Mouse (Mus musculus): ENCODE measurements at regions not wholly inside any gene's neighbourhood (a gene's known extent, or its start where the extent isn't known, plus 50 kb on each side); places are given as distances from the start of the nearest gene placed in this dataset.

DNA sequence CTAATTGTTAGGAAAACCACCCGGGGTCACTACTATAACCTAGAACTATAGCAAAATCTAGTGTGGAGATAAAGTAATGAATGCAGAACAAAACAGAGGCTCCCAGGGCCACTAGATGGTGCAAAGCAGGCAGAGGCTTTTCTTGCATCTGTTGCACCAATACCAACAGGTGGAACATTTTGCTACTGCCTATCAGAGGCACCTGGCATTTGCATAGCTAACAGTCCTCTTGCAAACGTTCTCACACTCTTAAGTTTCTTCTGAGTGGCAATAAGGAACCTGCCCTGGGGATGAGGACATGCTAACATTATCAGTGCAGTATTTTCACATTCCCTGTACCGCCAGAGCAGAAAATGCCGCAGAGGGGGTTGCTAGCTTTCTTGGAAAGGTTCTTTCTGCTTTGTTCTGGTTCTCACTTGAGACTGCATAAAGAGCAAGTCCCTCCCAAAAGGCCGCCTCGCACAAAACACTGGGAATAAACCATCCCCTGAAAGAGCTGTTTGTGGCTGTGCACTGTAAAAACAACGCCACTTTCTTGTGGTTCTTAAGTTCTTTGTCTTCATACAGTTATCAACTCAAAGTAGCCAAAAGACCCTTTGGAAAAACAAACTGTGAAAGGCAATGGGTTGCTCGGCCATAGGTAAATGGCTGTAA lies 193.2 kb upstream of the Smim15 start:
- no peak overlapping the region for H3K4me3 ChIP-seq (ENCODE audit: low read length)
- H3K4me1 ChIP-seq (ENCODE audit: control insufficient read depth, insufficient read depth, low read length), result peaks cover 40% of the 10 kb centered on the region
- ATAC-seq (ENCODE audit: low FRiP score, low TSS enrichment), result no peak
- no peak overlapping the region for H3K9ac ChIP-seq (ENCODE audit: low read depth, low read length)
- no peaks in the 10 kb centered on the region for H3K27me3 ChIP-seq (ENCODE audit: control insufficient read depth, insufficient read depth, low read length)
- no peaks in the 10 kb centered on the region for H3K36me3 ChIP-seq (ENCODE audit: control insufficient read depth, insufficient read depth, low read length)
- H3K27ac ChIP-seq (ENCODE audit: low read depth, low read length), result no peak overlapping the region
- no peaks in the 10 kb centered on the region for H3K9me3 ChIP-seq (ENCODE audit: control insufficient read depth, low read length)
- 50% methylated on average over 8 of the region's 8 CpGs for WGBS
- no peak overlapping the region for H3K4me2 ChIP-seq (replicated peaks; ENCODE audit: low read depth, low read length)

DNA sequence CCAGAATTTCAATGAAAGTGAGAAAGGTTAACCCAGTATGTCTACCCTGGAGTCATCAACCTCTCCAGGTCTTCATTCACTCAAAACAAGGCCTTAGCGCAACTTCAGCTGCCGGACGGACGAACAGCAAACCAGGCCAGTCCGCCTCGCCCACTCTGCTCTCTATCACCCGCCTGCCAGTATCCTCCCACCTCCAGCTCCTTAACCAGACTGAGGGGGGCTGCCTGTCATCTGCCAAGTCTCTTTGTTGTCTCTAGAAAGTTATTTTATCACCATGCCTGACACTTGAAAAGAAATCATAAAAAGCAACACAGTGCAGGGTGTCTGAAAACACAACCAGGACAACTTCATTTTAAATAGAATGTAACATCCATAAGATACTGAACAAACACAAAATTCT lies 195.4 kb upstream of the Smim15 start:
- Histone ChIP-seq H3K4me1 (ENCODE audit: control insufficient read depth, insufficient read depth, low read length) (peaks cover 52% of the 10 kb centered on the region), H3K27ac (ENCODE audit: low read depth, low read length) (no peak overlapping the region), H3K4me2 (replicated peaks; ENCODE audit: low read depth, low read length) (no peak overlapping the region), H3K4me3 (ENCODE audit: low read length) (no peak overlapping the region), H3K36me3 (ENCODE audit: control insufficient read depth, insufficient read depth, low read length) (no peaks in the 10 kb centered on the region), H3K27me3 (ENCODE audit: control insufficient read depth, insufficient read depth, low read length) (no peaks in the 10 kb centered on the region), H3K9ac (ENCODE audit: low read depth, low read length) (no peak overlapping the region), H3K9me3 (ENCODE audit: control insufficient read depth, low read length) (no peaks in the 10 kb centered on the region)
- 40% methylated on average over 7 of the region's 7 CpGs for WGBS
- no peak for ATAC-seq (ENCODE audit: low FRiP score, low TSS enrichment)

DNA sequence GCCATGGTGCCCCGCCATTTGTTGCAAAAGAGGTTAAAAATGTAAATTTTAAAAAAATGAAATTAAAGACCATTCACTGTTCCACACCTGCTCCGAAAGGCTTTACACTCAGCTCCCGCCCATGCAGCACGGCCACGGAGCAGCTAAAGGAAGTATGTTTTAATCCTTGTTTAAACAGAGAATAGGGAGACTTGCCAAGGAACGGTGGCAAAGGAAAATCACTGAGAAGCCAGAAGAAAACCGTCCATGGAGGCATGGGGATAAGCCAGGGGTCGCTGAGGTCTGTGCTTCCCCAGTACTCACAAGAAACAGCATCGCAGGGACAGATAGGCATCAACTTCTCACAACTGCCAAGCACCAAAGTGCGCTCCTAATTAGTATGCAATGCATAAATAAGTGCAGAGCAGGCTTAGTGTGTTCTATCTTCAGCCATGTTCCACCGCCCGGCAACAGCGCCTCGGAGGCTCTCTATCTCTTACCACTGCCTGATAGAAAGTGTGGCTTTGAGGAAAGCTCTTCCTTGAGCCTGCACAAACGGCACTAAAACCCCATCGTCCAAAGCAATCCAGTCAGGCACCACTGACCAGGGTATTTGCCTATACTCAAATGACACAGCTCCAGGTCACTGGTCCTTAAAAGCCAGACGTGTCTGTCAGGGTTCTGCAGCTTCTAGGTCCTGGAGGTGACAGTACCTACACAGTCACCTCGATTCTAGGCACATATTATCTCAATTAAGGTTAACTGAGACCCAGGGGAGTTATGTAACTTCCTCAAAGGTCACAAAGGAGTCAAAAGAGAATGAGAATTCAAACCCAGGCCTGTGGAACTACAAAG lies 196.8 kb upstream of the Smim15 start:
- H3K9ac ChIP-seq (ENCODE audit: low read depth, low read length), result no peak overlapping the region
- H3K9me3 ChIP-seq (ENCODE audit: control insufficient read depth, low read length), result no peaks in the 10 kb centered on the region
- H3K4me3 ChIP-seq (ENCODE audit: low read length), result no peak overlapping the region
- H3K4me2 ChIP-seq (replicated peaks; ENCODE audit: low read depth, low read length), result peak overlapping the region; percentile 24
- H3K27ac ChIP-seq (ENCODE audit: low read depth, low read length), result 0 out of 2 replicates have a peak overlapping the region, but pooled peaks have one; percentile 3
- peaks cover 55% of the 10 kb centered on the region for H3K4me1 ChIP-seq (ENCODE audit: control insufficient read depth, insufficient read depth, low read length)
- ATAC-seq (ENCODE audit: low FRiP score, low TSS enrichment), result peak; percentile 82
- no peaks in the 10 kb centered on the region for H3K27me3 ChIP-seq (ENCODE audit: control insufficient read depth, insufficient read depth, low read length)
- 30% methylated on average over 18 of the region's 18 CpGs for WGBS
- no peaks in the 10 kb centered on the region for H3K36me3 ChIP-seq (ENCODE audit: control insufficient read depth, insufficient read depth, low read length)

DNA sequence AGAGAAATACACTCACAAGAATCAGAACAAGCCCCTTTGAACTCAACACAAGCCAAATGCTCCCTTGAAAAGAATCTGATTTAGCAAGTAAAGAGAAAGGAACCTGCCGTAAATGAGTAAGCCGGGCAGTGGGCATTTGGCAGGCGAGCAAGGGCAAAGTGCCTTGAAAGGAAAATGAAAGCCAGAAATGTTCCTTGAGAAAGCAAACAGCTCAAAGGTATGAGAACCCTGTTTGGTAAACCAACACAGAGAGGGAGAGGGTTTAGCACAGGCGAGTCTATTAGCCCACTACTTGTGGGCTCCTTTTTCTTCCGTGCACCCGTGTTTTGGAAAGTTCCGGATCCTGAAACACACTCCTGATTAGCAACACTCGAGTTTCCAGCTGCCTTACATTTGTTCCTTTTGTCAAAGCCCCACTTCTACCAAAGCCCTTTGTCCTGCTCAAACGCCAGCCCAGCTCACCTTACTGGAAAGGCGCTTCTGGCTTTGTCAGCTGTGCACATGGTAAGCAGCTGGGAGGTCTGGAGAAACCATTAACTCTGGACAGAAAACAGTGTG lies 197.5 kb upstream of the Smim15 start:
- Histone ChIP-seq H3K9me3 (ENCODE audit: control insufficient read depth, low read length) (no peaks in the 10 kb centered on the region), H3K9ac (ENCODE audit: low read depth, low read length) (no peak overlapping the region), H3K36me3 (ENCODE audit: control insufficient read depth, insufficient read depth, low read length) (no peaks in the 10 kb centered on the region), H3K4me1 (ENCODE audit: control insufficient read depth, insufficient read depth, low read length) (peaks cover 53% of the 10 kb centered on the region), H3K27me3 (ENCODE audit: control insufficient read depth, insufficient read depth, low read length) (no peaks in the 10 kb centered on the region), H3K27ac (ENCODE audit: low read depth, low read length) (0 out of 2 replicates have a peak overlapping the region, but pooled peaks have one; percentile 3), H3K4me2 (replicated peaks; ENCODE audit: low read depth, low read length) (peak overlapping the region; percentile 24; the same call in 1 of the 2 replicates), H3K4me3 (ENCODE audit: low read length) (no peak overlapping the region)
- ATAC-seq (ENCODE audit: low FRiP score, low TSS enrichment), result 0 out of 2 replicates have a peak, but pooled peaks have one; percentile 50
- WGBS, result 26% methylated on average over 10 of the region's 10 CpGs

DNA sequence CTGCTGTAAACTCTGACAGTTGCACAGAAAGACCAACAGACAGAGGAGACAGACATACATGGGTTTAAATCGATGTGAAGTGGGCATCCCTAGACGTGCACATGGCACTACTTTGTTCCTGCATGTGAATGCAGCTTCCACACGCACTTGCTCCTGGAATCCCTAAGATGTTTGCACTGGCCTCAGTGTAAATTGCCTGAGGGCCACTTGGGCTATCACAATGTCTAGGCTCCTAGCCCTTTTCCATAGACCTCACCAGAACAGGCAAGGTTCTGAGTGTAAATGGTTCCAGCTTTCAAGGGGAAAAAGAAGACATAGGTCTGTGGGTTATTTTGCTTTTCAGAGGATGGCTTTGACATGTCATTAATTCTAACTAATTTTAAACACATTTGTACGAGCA lies 198.4 kb upstream of the Smim15 start:
- no peaks in the 10 kb centered on the region for H3K36me3 ChIP-seq (ENCODE audit: control insufficient read depth, insufficient read depth, low read length)
- H3K4me2 ChIP-seq (replicated peaks; ENCODE audit: low read depth, low read length), result no peak overlapping the region
- H3K4me1 ChIP-seq (ENCODE audit: control insufficient read depth, insufficient read depth, low read length), result peaks cover 47% of the 10 kb centered on the region
- WGBS, result 54% methylated on average over 4 of the region's 4 CpGs
- H3K4me3 ChIP-seq (ENCODE audit: low read length), result no peak overlapping the region
- no peak for ATAC-seq (ENCODE audit: low FRiP score, low TSS enrichment)
- H3K9me3 ChIP-seq (ENCODE audit: control insufficient read depth, low read length), result no peaks in the 10 kb centered on the region
- H3K9ac ChIP-seq (ENCODE audit: low read depth, low read length), result no peak overlapping the region
- H3K27me3 ChIP-seq (ENCODE audit: control insufficient read depth, insufficient read depth, low read length), result no peaks in the 10 kb centered on the region
- H3K27ac ChIP-seq (ENCODE audit: low read depth, low read length), result no peak overlapping the region

DNA sequence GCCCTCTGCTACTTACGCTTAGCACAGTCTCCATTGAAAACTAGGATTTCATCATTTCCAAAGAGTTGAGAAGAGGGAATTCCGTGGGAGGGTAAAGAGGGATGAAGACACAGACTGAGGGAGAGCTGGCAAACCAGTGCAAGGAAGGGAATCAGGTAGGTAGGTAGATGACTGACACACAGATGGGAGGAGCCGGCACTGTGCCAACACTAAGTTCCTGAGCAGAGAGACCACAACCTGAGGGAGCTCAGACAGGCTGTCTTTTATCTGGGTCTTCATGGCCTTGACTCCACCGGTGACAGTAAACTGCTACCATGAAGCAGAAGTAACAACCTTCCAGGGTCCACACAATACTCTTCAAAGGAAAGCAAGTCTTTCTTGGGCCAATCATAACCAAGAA lies 200.2 kb upstream of the Smim15 start:
- Histone ChIP-seq H3K36me3 (ENCODE audit: control insufficient read depth, insufficient read depth, low read length) (no peaks in the 10 kb centered on the region), H3K9me3 (ENCODE audit: control insufficient read depth, low read length) (no peaks in the 10 kb centered on the region), H3K27me3 (ENCODE audit: control insufficient read depth, insufficient read depth, low read length) (no peaks in the 10 kb centered on the region), H3K9ac (ENCODE audit: low read depth, low read length) (no peak overlapping the region), H3K4me2 (replicated peaks; ENCODE audit: low read depth, low read length) (no peak overlapping the region), H3K4me1 (ENCODE audit: control insufficient read depth, insufficient read depth, low read length) (peaks cover 46% of the 10 kb centered on the region), H3K27ac (ENCODE audit: low read depth, low read length) (no peak overlapping the region), H3K4me3 (ENCODE audit: low read length) (no peak overlapping the region)
- ATAC-seq (ENCODE audit: low FRiP score, low TSS enrichment), result no peak
- WGBS, result 82% methylated on average over 4 of the region's 4 CpGs

DNA sequence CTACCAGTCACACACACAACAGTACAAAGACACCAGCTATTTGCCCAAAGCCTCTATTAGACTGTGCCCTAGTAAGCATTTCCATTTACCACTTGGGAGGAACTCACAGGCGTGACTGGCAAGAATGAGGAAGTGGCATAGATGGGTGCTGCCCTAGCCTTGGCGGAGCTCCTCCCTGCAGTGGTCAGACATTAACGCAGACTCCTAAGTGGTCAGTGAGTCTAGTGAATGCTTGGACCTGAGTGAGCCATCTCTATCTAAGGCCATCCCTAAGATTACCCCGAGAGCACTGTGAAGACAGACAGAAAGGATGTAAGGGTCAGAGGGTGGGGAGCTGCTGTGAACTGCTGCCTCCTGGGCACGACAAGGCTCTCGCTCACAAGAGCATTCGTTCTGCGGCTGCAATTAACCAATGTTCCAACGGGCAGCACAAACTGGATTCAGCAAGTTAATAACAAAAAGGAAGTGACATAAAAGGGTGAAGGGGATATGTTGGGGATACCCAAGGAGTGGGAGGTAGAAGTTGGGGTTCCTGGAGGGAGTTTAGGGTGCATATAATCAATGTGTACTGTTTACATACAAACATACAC lies 206.0 kb upstream of the Smim15 start:
- H3K4me3 ChIP-seq (ENCODE audit: low read length), result no peak overlapping the region
- H3K4me2 ChIP-seq (replicated peaks; ENCODE audit: low read depth, low read length), result no peak overlapping the region
- no peak overlapping the region for H3K27ac ChIP-seq (ENCODE audit: low read depth, low read length)
- no peaks in the 10 kb centered on the region for H3K36me3 ChIP-seq (ENCODE audit: control insufficient read depth, insufficient read depth, low read length)
- 84% methylated on average over 9 of the region's 9 CpGs for WGBS
- no peak overlapping the region for H3K9ac ChIP-seq (ENCODE audit: low read depth, low read length)
- no peaks in the 10 kb centered on the region for H3K27me3 ChIP-seq (ENCODE audit: control insufficient read depth, insufficient read depth, low read length)
- H3K9me3 ChIP-seq (ENCODE audit: control insufficient read depth, low read length), result no peaks in the 10 kb centered on the region
- peaks cover 19% of the 10 kb centered on the region; the same call in 1 of the 2 replicates for H3K4me1 ChIP-seq (ENCODE audit: control insufficient read depth, insufficient read depth, low read length)
- ATAC-seq (ENCODE audit: low FRiP score, low TSS enrichment), result no peak

DNA sequence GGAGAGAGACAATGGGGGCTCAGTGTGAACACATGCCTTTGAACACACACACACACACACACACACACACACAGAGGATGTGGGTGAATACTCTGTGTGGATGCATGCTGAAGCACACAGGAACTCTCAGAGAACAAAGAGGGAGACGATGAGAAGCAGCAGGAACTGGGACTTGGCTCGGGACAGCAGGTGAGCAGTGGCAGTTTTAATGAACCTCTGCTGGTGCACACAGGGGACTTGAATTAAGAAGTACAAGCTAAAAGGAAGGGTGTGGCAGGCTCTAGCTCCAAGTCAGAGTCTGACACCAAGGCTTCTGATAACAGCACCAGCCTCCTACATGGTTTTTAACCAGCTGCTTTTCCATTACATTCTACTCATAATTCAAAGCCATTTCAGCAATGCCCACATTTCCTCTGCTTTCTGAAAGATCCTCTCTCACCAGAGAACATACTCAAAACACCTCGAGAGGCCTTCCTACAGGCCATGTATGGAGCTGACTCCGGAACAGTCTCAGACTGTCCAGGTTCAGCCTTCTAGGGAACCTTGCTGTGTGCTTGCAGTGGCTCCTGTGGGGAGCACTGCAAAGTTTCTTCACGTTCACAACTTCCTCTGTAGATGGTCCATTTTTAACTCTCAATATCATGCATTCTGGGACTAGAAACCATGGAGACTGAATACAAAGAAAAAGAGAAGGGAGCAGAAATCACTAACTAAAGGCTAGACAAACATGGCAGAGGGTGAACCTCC lies 206.9 kb upstream of the Smim15 start:
- Histone ChIP-seq H3K4me2 (replicated peaks; ENCODE audit: low read depth, low read length) (no peak overlapping the region), H3K4me1 (ENCODE audit: control insufficient read depth, insufficient read depth, low read length) (peaks cover 19% of the 10 kb centered on the region; the same call in 1 of the 2 replicates), H3K27ac (ENCODE audit: low read depth, low read length) (no peak overlapping the region), H3K4me3 (ENCODE audit: low read length) (no peak overlapping the region), H3K9me3 (ENCODE audit: control insufficient read depth, low read length) (no peaks in the 10 kb centered on the region), H3K9ac (ENCODE audit: low read depth, low read length) (no peak overlapping the region), H3K36me3 (ENCODE audit: control insufficient read depth, insufficient read depth, low read length) (no peaks in the 10 kb centered on the region), H3K27me3 (ENCODE audit: control insufficient read depth, insufficient read depth, low read length) (no peaks in the 10 kb centered on the region)
- WGBS, result 63% methylated on average over 5 of the region's 5 CpGs
- no peak for ATAC-seq (ENCODE audit: low FRiP score, low TSS enrichment)
